Mouse (Mus musculus): ENCODE measurements around the gene Tmprss6. TPM values are rescaled to one million over a fixed set of nuclear protein-coding genes. Genes with fewer than 3 reads are reported as not detected.

Tmprss6 gene
- total and polyA plus RNA-seq, 2 experiments from 2014 or later: 0.42 to 0.44 TPM

DNA sequence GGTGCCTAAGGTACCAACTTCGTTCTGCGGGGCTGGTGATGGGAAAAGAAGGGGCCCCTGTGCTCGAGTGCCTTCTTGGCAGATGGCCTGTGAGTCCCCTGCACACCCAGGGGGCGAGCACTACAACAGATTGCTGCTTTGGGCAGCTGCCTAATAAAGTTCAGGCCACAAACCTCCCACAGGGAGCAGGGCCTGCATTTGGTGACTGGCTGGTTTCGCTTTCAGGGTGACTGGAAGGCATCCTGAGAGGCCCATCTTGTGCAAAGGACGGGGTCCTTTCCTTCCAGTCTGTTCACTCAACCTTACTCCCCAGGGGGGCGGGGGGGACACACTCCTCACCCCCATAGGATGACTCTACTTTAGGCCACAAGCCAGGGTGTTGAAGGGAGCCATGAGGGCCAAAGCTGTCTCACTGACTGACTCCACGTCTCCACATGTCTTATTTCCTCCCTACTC is 41.7 kb upstream of the Tmprss6 start:
- no peak for TF ChIP-seq CTCF (IDR thresholded peaks at IDR 0.05; ENCODE audit: low read depth)
- no peaks in the 10 kb centered on the region for H3K27me3 ChIP-seq (ENCODE audit: insufficient read depth, low read length)
- no peaks in the 10 kb centered on the region for H3K4me1 ChIP-seq (ENCODE audit: insufficient read depth, low read length)
- no peak overlapping the region for H3K4me2 ChIP-seq (ENCODE audit: low read depth, low read length)
- no peak for ATAC-seq
- peak; percentile 45 for DNase-seq (ENCODE audit: low spot score)
- no peaks in the 10 kb centered on the region for H3K36me3 ChIP-seq (ENCODE audit: insufficient read depth, low read length)
- no peak overlapping the region for H3K9ac ChIP-seq (replicated peaks; ENCODE audit: low read length)
- H3K27ac ChIP-seq: no peak overlapping the region
- H3K4me3 ChIP-seq (ENCODE audit: low read length): no peak overlapping the region
- WGBS: 41% methylated on average over 8 of the region's 8 CpGs
- H3K9me3 ChIP-seq (ENCODE audit: low read length): no peaks in the 10 kb centered on the region

DNA sequence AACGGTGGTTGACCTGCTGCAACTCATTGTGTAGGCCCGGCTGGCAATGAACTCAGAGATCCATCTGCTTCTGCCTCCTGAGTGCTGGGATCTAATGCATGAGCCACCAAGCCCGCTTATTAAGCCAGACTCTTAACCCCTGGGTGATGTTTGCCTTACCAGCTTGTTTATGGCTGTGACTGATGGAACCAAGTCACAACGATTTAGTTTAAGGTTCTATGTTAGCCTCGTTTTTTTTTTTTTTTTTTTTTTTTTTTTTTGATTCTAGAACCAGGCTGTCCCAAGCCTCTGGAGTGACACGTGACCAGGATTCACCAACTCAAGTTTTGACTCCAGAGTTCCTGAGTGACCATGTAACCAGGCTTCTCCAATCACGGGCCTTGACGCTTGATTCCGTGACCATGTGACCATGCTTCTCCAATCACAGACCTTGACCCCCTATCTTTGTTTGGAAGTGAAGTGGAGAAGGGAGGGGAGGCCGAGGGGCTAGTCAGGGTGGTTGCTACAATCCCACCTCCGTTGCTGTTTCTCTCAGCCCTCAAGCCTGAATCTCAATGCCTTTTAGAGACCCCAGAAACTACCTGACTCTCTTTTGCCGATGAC is 41.0 kb upstream of the Tmprss6 start:
- peak; percentile 39 for DNase-seq (ENCODE audit: low spot score)
- no peak for TF ChIP-seq CTCF (IDR thresholded peaks at IDR 0.05; ENCODE audit: low read depth)
- Histone ChIP-seq H3K9ac (replicated peaks; ENCODE audit: low read length) (no peak overlapping the region), H3K9me3 (ENCODE audit: low read length) (no peaks in the 10 kb centered on the region), H3K4me2 (ENCODE audit: low read depth, low read length) (no peak overlapping the region), H3K4me1 (ENCODE audit: insufficient read depth, low read length) (no peaks in the 10 kb centered on the region), H3K36me3 (ENCODE audit: insufficient read depth, low read length) (no peaks in the 10 kb centered on the region), H3K4me3 (ENCODE audit: low read length) (no peak overlapping the region), H3K27ac (no peak overlapping the region), H3K27me3 (ENCODE audit: insufficient read depth, low read length) (no peaks in the 10 kb centered on the region)
- WGBS: 46% methylated on average over 12 of the region's 12 CpGs
- ATAC-seq: peak; percentile 61

DNA sequence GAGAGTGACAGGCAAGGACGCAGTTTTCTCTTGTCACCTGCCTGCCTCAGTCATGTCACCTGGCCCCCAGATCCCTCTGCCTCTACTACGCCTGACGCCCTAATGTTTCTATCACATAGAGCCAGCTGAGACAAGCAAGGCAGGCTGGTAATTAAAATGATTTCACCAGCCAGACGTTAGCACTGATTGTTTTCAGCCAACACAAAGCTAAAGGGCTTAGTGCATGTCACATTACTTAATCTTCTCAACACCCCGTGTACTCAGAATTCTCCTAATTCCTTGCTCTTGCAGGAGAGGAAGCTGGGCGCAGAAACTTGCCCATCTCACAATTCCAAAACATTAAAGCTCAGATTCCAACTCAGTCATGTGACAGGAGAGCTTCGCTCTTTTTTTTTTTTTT is 40.0 kb upstream of the Tmprss6 start:
- H3K9me3 ChIP-seq (ENCODE audit: low read length): no peaks in the 10 kb centered on the region
- no peak for ATAC-seq
- no peaks in the 10 kb centered on the region for H3K27me3 ChIP-seq (ENCODE audit: insufficient read depth, low read length)
- no peaks in the 10 kb centered on the region for H3K36me3 ChIP-seq (ENCODE audit: insufficient read depth, low read length)
- no peak overlapping the region for H3K9ac ChIP-seq (replicated peaks; ENCODE audit: low read length)
- no peak for TF ChIP-seq CTCF (IDR thresholded peaks at IDR 0.05; ENCODE audit: low read depth)
- no peak for DNase-seq (ENCODE audit: low spot score)
- H3K27ac ChIP-seq: no peak overlapping the region
- no peak overlapping the region for H3K4me3 ChIP-seq (ENCODE audit: low read length)
- no peak overlapping the region for H3K4me2 ChIP-seq (ENCODE audit: low read depth, low read length)
- no peaks in the 10 kb centered on the region for H3K4me1 ChIP-seq (ENCODE audit: insufficient read depth, low read length)
- WGBS: 56% methylated on average over 7 of the region's 7 CpGs

DNA sequence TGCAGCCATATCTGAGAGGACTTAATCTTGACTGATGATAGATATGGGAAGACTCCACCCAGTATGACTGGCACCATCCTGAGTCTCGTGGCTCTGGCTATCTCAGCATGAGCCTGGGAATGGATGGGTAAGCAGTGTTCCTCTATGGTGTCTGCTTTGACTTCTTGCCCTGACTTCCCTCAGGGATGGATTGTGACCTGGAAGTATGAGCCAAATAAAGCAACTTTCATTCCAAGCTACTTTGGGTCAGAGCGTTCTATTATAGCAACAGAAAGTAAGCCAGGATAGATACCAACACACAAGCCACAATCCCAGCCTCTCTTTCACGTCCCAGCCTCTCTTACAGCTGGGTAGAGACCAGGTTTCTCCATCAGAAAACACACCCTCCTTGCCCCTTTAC is 37.1 kb upstream of the Tmprss6 start:
- no peaks in the 10 kb centered on the region for H3K9me3 ChIP-seq (ENCODE audit: low read length)
- H3K27ac ChIP-seq: no peak overlapping the region
- no peak overlapping the region for H3K4me3 ChIP-seq (ENCODE audit: low read length)
- no peaks in the 10 kb centered on the region for H3K4me1 ChIP-seq (ENCODE audit: insufficient read depth, low read length)
- ATAC-seq (no peak), DNase-seq (ENCODE audit: low spot score) (no peak)
- H3K36me3 ChIP-seq (ENCODE audit: insufficient read depth, low read length): no peaks in the 10 kb centered on the region
- no peak for TF ChIP-seq CTCF (IDR thresholded peaks at IDR 0.05; ENCODE audit: low read depth)
- no peaks in the 10 kb centered on the region for H3K27me3 ChIP-seq (ENCODE audit: insufficient read depth, low read length)
- no peak overlapping the region for H3K4me2 ChIP-seq (ENCODE audit: low read depth, low read length)
- no peak overlapping the region for H3K9ac ChIP-seq (replicated peaks; ENCODE audit: low read length)
- 69% methylated on average over 3 of the region's 3 CpGs for WGBS

DNA sequence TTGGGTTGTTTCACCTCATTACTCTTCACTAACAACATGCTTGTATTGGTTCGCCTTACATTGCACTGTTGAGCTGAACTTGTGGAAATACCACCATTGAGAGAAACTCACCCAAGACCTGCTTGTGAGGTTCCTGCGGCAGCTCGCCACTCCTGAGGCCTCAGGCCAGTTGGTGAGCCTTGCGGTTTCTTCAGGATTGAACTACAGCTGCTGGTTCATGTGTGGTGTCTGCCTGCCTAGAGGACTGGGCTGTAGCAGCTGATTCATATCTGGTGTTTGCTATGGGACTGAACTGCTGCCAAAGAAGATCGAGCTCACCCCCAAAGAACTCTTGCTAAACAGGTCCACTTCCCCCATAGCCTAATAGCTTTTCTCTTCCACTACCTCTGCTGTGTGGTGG is 36.4 kb upstream of the Tmprss6 start:
- WGBS: 98% methylated on average over 5 of the region's 5 CpGs

DNA sequence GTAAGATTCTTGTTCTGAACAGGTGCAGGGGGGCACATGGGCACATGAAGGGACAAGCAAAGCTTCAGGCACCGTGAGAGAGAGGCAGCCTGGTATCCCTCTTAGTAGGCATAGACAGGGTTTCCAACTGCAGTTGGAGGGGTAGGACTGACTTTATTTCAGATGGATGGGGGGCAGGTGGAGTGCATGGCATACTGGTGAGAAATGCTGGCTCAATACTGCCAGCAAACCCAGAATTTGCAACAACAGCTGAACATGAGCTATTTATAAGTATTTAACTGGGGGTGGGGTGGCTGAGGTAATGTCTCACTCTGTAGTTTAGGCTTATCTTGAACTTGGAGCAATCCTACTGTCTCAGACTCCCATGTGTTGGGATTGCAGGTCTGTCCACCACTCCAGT is 35.6 kb upstream of the Tmprss6 start:
- DNase-seq (ENCODE audit: low spot score) (no peak), ATAC-seq (no peak)
- no peak overlapping the region for H3K4me3 ChIP-seq (ENCODE audit: low read length)
- H3K9me3 ChIP-seq (ENCODE audit: low read length): no peaks in the 10 kb centered on the region
- no peaks in the 10 kb centered on the region for H3K4me1 ChIP-seq (ENCODE audit: insufficient read depth, low read length)
- H3K27me3 ChIP-seq (ENCODE audit: insufficient read depth, low read length): no peaks in the 10 kb centered on the region
- no peak overlapping the region for H3K9ac ChIP-seq (replicated peaks; ENCODE audit: low read length)
- H3K4me2 ChIP-seq (ENCODE audit: low read depth, low read length): no peak overlapping the region
- no peak overlapping the region for H3K27ac ChIP-seq
- 82% methylated on average over 1 of the region's 1 CpGs for WGBS
- TF ChIP-seq CTCF (IDR thresholded peaks at IDR 0.05; ENCODE audit: low read depth): no peak
- H3K36me3 ChIP-seq (ENCODE audit: insufficient read depth, low read length): no peaks in the 10 kb centered on the region

More for the DNA sequence above, 36.4 kb upstream of the Tmprss6 start:
- no peak overlapping the region for H3K4me3 ChIP-seq (ENCODE audit: low read length)
- H3K4me1 ChIP-seq (ENCODE audit: insufficient read depth, low read length): no peaks in the 10 kb centered on the region
- H3K4me2 ChIP-seq (ENCODE audit: low read depth, low read length): no peak overlapping the region
- no peak for TF ChIP-seq CTCF (IDR thresholded peaks at IDR 0.05; ENCODE audit: low read depth)
- H3K27me3 ChIP-seq (ENCODE audit: insufficient read depth, low read length): no peaks in the 10 kb centered on the region
- ATAC-seq (no peak), DNase-seq (ENCODE audit: low spot score) (no peak)
- no peaks in the 10 kb centered on the region for H3K9me3 ChIP-seq (ENCODE audit: low read length)
- no peak overlapping the region for H3K9ac ChIP-seq (replicated peaks; ENCODE audit: low read length)
- no peak overlapping the region for H3K27ac ChIP-seq
- no peaks in the 10 kb centered on the region for H3K36me3 ChIP-seq (ENCODE audit: insufficient read depth, low read length)

DNA sequence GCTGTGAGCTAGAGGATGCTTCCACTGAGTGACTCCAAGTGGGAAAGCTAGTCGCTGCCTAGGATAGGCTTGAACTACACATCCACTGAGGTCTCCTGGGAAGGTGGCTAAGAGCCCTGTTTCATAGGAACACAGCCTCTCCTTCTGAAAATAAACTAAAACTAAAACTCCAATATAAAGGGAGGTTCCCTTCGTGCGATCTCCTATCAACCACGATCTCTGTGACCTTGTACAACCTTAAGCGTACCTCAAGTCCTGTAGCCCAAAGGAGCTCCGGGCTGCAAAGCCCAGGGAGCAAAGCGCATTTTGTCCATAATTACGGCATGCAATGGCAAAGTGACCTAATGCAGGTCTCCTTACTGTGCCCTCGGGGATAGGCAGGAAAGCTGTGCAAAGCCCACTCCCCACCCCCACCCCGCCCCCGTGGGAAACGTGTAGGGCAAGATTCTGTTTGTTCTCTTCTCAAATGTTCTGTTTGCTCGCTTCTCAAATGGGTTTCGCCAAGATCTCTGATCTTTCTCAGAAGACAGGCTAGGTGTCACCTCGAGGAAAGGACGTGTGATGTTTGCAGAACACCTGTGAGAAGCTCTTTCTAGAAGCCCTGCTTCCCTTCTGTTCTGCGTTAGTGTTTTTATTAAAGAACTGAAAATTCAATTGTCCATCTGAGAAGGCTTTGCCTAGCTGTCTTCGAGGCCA is 34.2 kb upstream of the Tmprss6 start:
- TF ChIP-seq CTCF (IDR thresholded peaks at IDR 0.05; ENCODE audit: low read depth): no peak
- Histone ChIP-seq H3K36me3 (ENCODE audit: insufficient read depth, low read length) (no peaks in the 10 kb centered on the region), H3K27me3 (ENCODE audit: insufficient read depth, low read length) (no peaks in the 10 kb centered on the region), H3K4me3 (ENCODE audit: low read length) (no peak overlapping the region), H3K9ac (replicated peaks; ENCODE audit: low read length) (no peak overlapping the region), H3K4me2 (ENCODE audit: low read depth, low read length) (no peak overlapping the region), H3K27ac (no peak overlapping the region), H3K9me3 (ENCODE audit: low read length) (no peaks in the 10 kb centered on the region), H3K4me1 (ENCODE audit: insufficient read depth, low read length) (no peaks in the 10 kb centered on the region)
- WGBS: 89% methylated on average over 18 of the region's 18 CpGs
- no peak for DNase-seq (ENCODE audit: low spot score)
- no peak for ATAC-seq
